Mouse (Mus musculus) embryonic facial prominence, embryonic 12.5 days (tissue): ENCODE measurements around the gene Eri3. TPM values are rescaled to one million over a fixed set of nuclear protein-coding genes. Genes with fewer than 3 reads are reported as not detected.

Experiments
- ATAC-seq: fragments of 200-750 bp; cut with Nextera tagmentation; 2 replicates; pipeline ENCODE4 v1.8.0; 2017; ENCODE audit not compliant: insufficient number of reproducible peaks, insufficient read depth, low FRiP score, low TSS enrichment
- H3K27ac ChIP-seq: fragments of 300-500 bp; sonication (generic); 2 replicates; pipeline ENCODE4 v1.5.1; 2016; ENCODE audit warnings: mild to moderate bottlenecking
- H3K27me3 ChIP-seq: fragments of 300-500 bp; sonication (generic); 2 replicates; pipeline ENCODE4 v1.6.1; 2016; ENCODE audit warnings: mild to moderate bottlenecking, moderate library complexity
- H3K36me3 ChIP-seq: fragments of 300-500 bp; sonication (generic); 2 replicates; pipeline ENCODE4 v1.6.1; 2016; ENCODE audit warnings: mild to moderate bottlenecking
- H3K4me1 ChIP-seq: fragments of 300-500 bp; sonication (generic); 2 replicates; pipeline ENCODE4 v1.6.1; 2016
- H3K4me2 ChIP-seq: fragments of 300-500 bp; sonication (generic); replicated peaks from 2 replicates; pipeline ENCODE4 v1.6.1; 2016; ENCODE audit warnings: mild to moderate bottlenecking, moderate library complexity
- H3K4me3 ChIP-seq: fragments of 300-500 bp; sonication (generic); 2 replicates; pipeline ENCODE4 v1.5.1; 2016; ENCODE audit warnings: mild to moderate bottlenecking
- H3K9ac ChIP-seq: fragments of 300-500 bp; sonication (generic); 2 replicates; pipeline ENCODE4 v1.6.1; 2016; ENCODE audit warnings: mild to moderate bottlenecking, moderate library complexity
- H3K9me3 ChIP-seq: fragments of 300-500 bp; sonication (generic); 2 replicates; pipeline ENCODE4 v1.6.1; 2016; ENCODE audit warnings: mild to moderate bottlenecking, moderate library complexity
- WGBS: fragments of 180-500 bp; shearing (Covaris S2); methylation state at CpG from one replicate; pipeline ENCODE4 v1.1.7; 2016; 5-methylcytosine and 5-hydroxymethylcytosine counted together
- microRNA-seq: library from miRNA; unstranded; fragments of <30 nt; microRNA quantifications from one replicate; pipeline ENCODE4, GENCODE M21; 2017
- polyA plus RNA-seq: library from polyadenylated mRNA; unstranded; fragments of >200 nt; fragmentation: Nextera tagmentation; extraction: Ambion mirVana; gene quantifications from 2 replicates; pipeline ENCODE4 v1.2.1, GENCODE M21; 2016

Eri3 gene
- polyA plus RNA-seq, 1 experiment from 2014 or later: 172 TPM

DNA sequence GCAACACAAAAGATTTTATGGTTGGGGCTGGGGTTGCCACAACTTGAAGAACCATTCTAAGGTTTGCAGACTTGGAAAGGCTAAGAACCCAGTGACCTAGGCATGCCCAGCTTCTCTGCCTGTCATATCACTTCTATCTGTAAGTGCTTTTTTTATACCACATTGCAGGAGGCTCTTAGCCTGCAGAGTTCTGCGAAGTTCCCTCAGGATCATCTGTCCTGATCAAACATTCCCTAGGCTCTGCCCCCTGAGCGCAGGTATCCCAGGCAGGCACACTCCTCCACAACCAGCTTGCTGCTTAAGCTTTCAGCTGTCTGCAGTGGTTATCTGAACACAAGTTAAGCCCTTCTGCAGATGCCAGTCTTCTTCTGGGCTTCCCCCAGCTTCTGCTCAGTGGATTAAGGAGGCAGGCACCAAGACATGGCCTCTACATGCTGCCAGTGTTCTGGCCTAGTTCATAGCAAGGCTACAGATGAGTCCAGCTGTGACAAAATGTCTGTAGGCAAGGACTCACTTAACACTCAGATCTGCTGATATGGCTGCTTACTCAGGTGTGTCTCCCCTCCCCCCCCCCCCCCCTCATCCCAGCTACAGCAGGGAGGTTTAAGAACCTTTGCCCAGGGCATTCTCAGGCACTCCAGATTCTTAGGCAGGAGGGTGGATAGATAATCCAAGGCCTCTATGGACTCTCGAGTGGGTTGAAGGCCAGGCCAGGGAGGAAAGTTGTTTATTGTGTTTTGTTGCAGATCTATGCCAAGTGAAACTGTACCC lies 158.8 kb downstream of the Eri3 start:
- H3K36me3 ChIP-seq: no peaks in the 10 kb centered on the region
- H3K27ac ChIP-seq: no peak overlapping the region
- H3K9me3 ChIP-seq: no peaks in the 10 kb centered on the region
- H3K4me1 ChIP-seq: no peaks in the 10 kb centered on the region
- no peaks in the 10 kb centered on the region for H3K27me3 ChIP-seq
- ATAC-seq: no peak
- no peak overlapping the region for H3K4me2 ChIP-seq
- H3K4me3 ChIP-seq: no peak overlapping the region
- 72% methylated on average over 3 of the region's 3 CpGs for WGBS
- no peak overlapping the region for H3K9ac ChIP-seq

DNA sequence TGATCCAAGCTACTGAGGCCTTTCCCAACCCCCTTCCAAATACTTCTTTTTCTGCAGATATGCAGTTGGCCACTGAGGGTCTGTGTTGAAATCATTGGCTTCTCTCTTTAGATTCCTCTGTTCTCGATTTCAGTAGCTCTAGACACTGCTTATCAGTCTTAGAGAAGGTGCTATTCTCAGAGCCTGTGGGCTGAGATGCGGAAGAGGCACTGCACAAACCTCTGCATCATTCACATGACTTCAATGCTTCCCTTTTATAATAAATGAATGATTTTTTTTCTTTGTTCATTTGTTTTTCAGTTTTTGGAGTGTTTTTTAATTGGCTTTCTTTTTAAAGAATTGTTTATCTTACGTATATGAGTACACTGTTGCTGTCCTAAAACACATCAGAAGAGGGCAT lies 162.1 kb downstream of the Eri3 start:
- ATAC-seq: no peak
- Histone ChIP-seq H3K4me3 (no peak overlapping the region), H3K36me3 (no peaks in the 10 kb centered on the region), H3K4me1 (no peaks in the 10 kb centered on the region), H3K9ac (no peak overlapping the region), H3K27me3 (no peaks in the 10 kb centered on the region), H3K27ac (no peak overlapping the region), H3K9me3 (no peaks in the 10 kb centered on the region), H3K4me2 (no peak overlapping the region)
- WGBS: 85% methylated on average over 3 of the region's 3 CpGs

DNA sequence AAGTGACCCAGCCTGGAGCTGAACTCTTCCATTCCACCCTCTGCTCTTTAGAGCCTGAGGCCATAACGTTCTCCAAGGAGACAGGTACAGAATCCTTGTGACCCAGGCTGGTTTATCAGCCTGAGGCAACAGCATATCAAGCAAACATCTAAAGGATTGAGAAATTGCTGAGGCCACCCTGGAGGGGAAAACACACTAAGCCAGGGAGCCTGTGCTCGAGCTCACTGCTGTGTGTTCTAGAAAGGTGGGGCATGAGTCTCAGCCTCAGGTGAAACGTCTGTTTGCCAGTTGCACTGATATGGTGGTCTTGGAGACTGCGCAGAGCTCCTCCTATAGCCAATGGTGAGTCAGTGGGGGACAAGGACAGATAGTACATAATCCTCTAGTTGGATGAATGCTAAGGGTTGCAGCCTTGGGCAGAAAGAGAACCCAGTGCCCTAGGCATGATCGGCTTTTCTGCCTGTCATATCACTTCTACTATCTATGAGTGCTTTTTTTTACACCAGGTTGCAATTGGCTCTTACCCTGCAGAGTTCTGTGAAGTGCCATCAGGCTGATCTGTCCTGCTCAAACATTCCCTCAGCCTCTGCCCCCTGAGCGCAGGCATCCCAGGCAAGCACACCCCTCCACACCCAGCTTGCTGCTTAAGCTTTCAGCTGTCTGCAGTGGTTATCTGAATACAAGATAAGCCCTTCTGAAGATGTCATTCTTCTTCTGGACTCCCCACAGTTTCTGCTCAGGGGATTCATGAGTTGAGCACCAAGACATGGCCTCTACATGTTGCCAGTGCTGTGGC lies 163.3 kb downstream of the Eri3 start:
- 71% methylated on average over 6 of the region's 6 CpGs for WGBS
- H3K4me1 ChIP-seq: no peaks in the 10 kb centered on the region
- H3K27ac ChIP-seq: no peak overlapping the region
- H3K4me3 ChIP-seq: no peak overlapping the region
- no peak overlapping the region for H3K9ac ChIP-seq
- H3K9me3 ChIP-seq: no peaks in the 10 kb centered on the region
- H3K4me2 ChIP-seq: no peak overlapping the region
- H3K27me3 ChIP-seq: no peaks in the 10 kb centered on the region
- H3K36me3 ChIP-seq: no peaks in the 10 kb centered on the region
- ATAC-seq: no peak

Small RNA genes within 50 kb of the gene (microRNA-seq; reads per million reads assigned to microRNA genes)
- gene Gm25559: not detected

Other genes with a start within 250 kb of the Eri3 start
- gene Rnf220, start 53.3 kb upstream of the Eri3 start, polyA plus RNA-seq: 106 and 107 TPM in 2 replicates
- 81.0 and 82.6 TPM in 2 replicates for gene Dmap1, start 131.9 kb downstream of the Eri3 start, polyA plus RNA-seq
- not detected in 2 replicates for gene Gm12845, start 174.0 kb downstream of the Eri3 start, polyA plus RNA-seq
- gene Klf17, start 215.3 kb downstream of the Eri3 start, polyA plus RNA-seq: not detected in 2 replicates